Mouse (Mus musculus) liver, embryonic 12.5 days (tissue): ENCODE data around the gene Fbln5. TPM values are rescaled to one million over a fixed set of nuclear protein-coding genes. Genes with fewer than 3 reads are reported as not detected.

Source experiments
- ATAC-seq: fragments of 200-750 bp; cut with Nextera tagmentation; 2 replicates; pipeline ENCODE4 v1.8.0; 2017; ENCODE audit warnings: moderate number of reproducible peaks, mild to moderate bottlenecking, moderate library complexity
- H3K27ac ChIP-seq: fragments of 300-500 bp; sonication (generic); 2 replicates; pipeline ENCODE4 v1.5.1; 2016; ENCODE audit warnings: mild to moderate bottlenecking
- H3K27me3 ChIP-seq: fragments of 300-500 bp; sonication (generic); replicated peaks from 2 replicates; pipeline ENCODE4 v1.6.1; 2016; ENCODE audit warnings: mild to moderate bottlenecking, moderate library complexity
- H3K36me3 ChIP-seq: fragments of 300-500 bp; sonication (generic); 2 replicates; pipeline ENCODE4 v1.6.1; 2016; ENCODE audit warnings: mild to moderate bottlenecking, moderate library complexity
- H3K4me1 ChIP-seq: fragments of 300-500 bp; sonication (generic); 2 replicates; pipeline ENCODE4 v1.6.1; 2016
- H3K4me2 ChIP-seq: fragments of 300-500 bp; sonication (generic); 2 replicates; pipeline ENCODE4 v1.6.1; 2016; ENCODE audit warnings: mild to moderate bottlenecking, moderate library complexity
- H3K4me3 ChIP-seq: fragments of 300-500 bp; sonication (generic); 2 replicates; pipeline ENCODE4 v1.5.1; 2016; ENCODE audit warnings: mild to moderate bottlenecking, moderate library complexity
- H3K9ac ChIP-seq: fragments of 300-500 bp; sonication (generic); 2 replicates; pipeline ENCODE4 v1.6.1; 2016; ENCODE audit warnings: mild to moderate bottlenecking, moderate library complexity
- H3K9me3 ChIP-seq: fragments of 300-500 bp; sonication (generic); replicated peaks from 2 replicates; pipeline ENCODE4 v1.6.1; 2016; ENCODE audit warnings: mild to moderate bottlenecking, moderate library complexity
- WGBS: fragments of 180-500 bp; shearing (Covaris S2); methylation state at CpG from one replicate; pipeline ENCODE4 v1.1.7; 2016; ENCODE audit not compliant: insufficient replicate concordance; 5-methylcytosine and 5-hydroxymethylcytosine counted together
- polyA plus RNA-seq: library from polyadenylated mRNA; unstranded; fragments of >200 nt; fragmentation: Nextera tagmentation; extraction: Ambion mirVana; gene quantifications from 2 replicates; pipeline ENCODE4 v1.2.1, GENCODE M21; 2016

Fbln5 gene
- polyA plus RNA-seq, 1 experiment from 2014 or later: 4.1 TPM

- no peaks in the 10 kb centered on the region for H3K36me3 ChIP-seq
- no peak overlapping the region for H3K4me2 ChIP-seq
- no peaks in the 10 kb centered on the region for H3K27me3 ChIP-seq
- no peak overlapping the region for H3K9ac ChIP-seq
- 75% methylated on average over 5 of the region's 5 CpGs for WGBS
- no peaks in the 10 kb centered on the region for H3K9me3 ChIP-seq
- no peak overlapping the region for H3K27ac ChIP-seq
- no peaks in the 10 kb centered on the region for H3K4me1 ChIP-seq
- H3K4me3 ChIP-seq: no peak overlapping the region
- ATAC-seq: no peak
Observed at GRCm38 (mm10) chr12:101776383-101776782, 42.5 kb downstream of the Fbln5 start.

DNA sequence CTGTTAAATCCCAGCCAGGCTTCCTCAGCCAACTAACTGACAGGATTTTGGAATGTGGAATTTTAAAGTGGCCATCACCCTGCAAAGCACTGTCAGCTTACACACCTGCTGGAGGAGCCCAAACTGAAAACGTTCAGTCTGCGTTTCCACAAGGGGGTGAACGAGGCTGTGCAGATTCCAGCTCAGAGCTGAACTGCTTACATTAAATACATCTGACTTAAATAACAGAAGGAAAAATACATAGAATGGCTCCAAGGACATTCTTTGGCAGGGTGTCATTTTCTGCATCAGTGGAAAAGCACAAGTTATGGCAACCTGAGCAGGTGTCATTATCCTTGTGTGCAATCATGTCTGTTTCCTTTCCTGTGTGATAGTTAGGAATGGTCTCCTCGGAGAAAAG, 44.7 kb downstream of the Fbln5 start:
- Histone ChIP-seq H3K36me3 (no peaks in the 10 kb centered on the region), H3K4me1 (no peaks in the 10 kb centered on the region), H3K27me3 (no peaks in the 10 kb centered on the region), H3K4me2 (no peak overlapping the region), H3K9me3 (no peaks in the 10 kb centered on the region), H3K4me3 (no peak overlapping the region), H3K27ac (no peak overlapping the region), H3K9ac (no peak overlapping the region)
- 61% methylated on average over 4 of the region's 4 CpGs for WGBS
- ATAC-seq: no peak

GRCm38 (mm10) chr12:101772962-101773361, 45.9 kb downstream of the Fbln5 start:
- Histone ChIP-seq H3K4me1 (no peaks in the 10 kb centered on the region), H3K4me2 (no peak overlapping the region), H3K4me3 (no peak overlapping the region), H3K9me3 (no peaks in the 10 kb centered on the region), H3K27ac (no peak overlapping the region), H3K36me3 (no peaks in the 10 kb centered on the region), H3K27me3 (no peaks in the 10 kb centered on the region), H3K9ac (no peak overlapping the region)
- 40% methylated on average over 3 of the region's 3 CpGs for WGBS
- ATAC-seq: no peak

GRCm38 (mm10) chr12:101770283-101771015, 48.4 kb downstream of the Fbln5 start:
- H3K9ac ChIP-seq: no peak overlapping the region
- H3K27me3 ChIP-seq: no peaks in the 10 kb centered on the region
- 64% methylated on average over 5 of the region's 5 CpGs for WGBS
- H3K4me3 ChIP-seq: no peak overlapping the region
- ATAC-seq: no peak
- H3K4me2 ChIP-seq: no peak overlapping the region
- H3K4me1 ChIP-seq: no peaks in the 10 kb centered on the region
- H3K36me3 ChIP-seq: no peaks in the 10 kb centered on the region
- H3K27ac ChIP-seq: no peak overlapping the region
- no peaks in the 10 kb centered on the region for H3K9me3 ChIP-seq

DNA sequence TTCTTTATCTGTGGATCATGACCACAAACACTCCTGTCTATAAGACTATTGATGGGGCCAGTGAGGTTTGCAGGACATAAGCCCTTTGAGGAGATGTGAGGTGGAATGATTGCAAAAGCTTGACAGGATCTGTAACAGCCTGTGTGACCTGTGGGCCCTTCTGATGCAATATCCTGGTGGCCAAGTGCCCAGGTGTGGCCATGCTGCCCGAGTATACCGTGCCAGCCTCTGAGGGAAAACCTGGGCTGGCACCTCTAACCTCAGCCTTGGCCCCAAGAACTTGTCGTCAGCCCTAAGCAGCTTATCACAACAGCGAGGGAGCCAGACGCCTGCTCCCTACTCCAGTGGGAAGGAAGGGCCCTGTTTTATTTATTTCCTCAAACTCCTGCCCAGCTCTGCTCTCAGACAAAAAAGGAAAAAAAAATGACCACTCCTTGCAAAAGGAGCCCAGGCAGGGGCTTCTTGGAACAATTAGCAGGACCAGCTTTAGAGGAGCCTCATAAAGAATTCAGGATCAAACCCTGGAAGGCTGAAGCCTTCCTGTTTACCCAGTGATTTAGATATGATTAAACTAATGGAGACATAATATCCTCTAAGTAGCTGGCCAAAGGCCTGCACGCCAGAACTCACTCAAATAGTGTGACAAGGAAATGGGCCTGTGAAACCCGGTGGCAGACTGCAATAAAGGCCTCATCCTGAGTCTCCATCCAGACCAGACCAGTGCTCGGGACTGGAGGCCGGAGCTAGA, 51.4 kb downstream of the Fbln5 start:
- no peak for ATAC-seq
- Histone ChIP-seq H3K4me1 (no peaks in the 10 kb centered on the region), H3K36me3 (no peaks in the 10 kb centered on the region), H3K4me3 (no peak overlapping the region), H3K4me2 (no peak overlapping the region), H3K27me3 (no peaks in the 10 kb centered on the region), H3K9ac (no peak overlapping the region), H3K27ac (no peak overlapping the region), H3K9me3 (no peaks in the 10 kb centered on the region)
- WGBS: 42% methylated on average over 9 of the region's 9 CpGs

DNA sequence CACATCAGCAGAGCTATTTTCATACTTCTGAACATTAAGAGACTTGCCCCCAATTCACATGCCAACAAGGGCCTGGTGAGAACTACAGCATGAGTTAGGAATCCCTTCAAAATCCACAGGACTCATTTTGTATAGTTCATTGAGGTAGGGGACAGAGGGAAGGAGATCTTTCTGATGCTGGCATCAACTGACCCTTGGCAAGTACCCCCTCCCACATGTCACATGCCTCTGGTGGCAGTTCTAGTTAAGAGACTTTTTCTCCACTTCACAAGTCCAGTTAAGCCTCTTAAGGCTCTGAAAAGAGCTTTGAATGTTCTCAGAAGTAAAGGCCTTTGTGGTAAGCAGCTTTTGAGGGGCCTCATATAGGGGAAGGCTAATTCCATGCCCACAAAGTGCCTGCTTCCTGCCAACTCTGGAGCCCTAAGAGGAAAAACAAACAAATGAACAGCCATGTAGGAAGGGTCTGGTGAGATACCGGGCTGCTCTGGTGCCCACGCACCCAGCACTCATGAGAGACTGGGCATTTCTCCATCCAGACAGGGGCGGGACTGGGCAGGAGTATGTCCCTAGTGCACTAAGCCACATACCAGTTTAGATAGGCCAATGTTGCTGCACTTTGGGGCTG, 52.5 kb downstream of the Fbln5 start:
- WGBS: 56% methylated on average over 3 of the region's 3 CpGs
- H3K4me3 ChIP-seq: no peak overlapping the region
- no peak overlapping the region for H3K4me2 ChIP-seq
- no peak for ATAC-seq
- no peaks in the 10 kb centered on the region for H3K9me3 ChIP-seq
- no peaks in the 10 kb centered on the region for H3K4me1 ChIP-seq
- no peak overlapping the region for H3K9ac ChIP-seq
- no peak overlapping the region for H3K27ac ChIP-seq
- H3K27me3 ChIP-seq: no peaks in the 10 kb centered on the region
- no peaks in the 10 kb centered on the region for H3K36me3 ChIP-seq

GRCm38 (mm10) chr12:101764870-101765269, 54.0 kb downstream of the Fbln5 start:
- no peak overlapping the region for H3K27ac ChIP-seq
- no peaks in the 10 kb centered on the region for H3K4me1 ChIP-seq
- no peak overlapping the region for H3K9ac ChIP-seq
- H3K9me3 ChIP-seq: no peaks in the 10 kb centered on the region
- ATAC-seq: no peak
- H3K4me2 ChIP-seq: no peak overlapping the region
- H3K36me3 ChIP-seq: no peaks in the 10 kb centered on the region
- no peaks in the 10 kb centered on the region for H3K27me3 ChIP-seq
- H3K4me3 ChIP-seq: no peak overlapping the region
- WGBS: 58% methylated on average over 5 of the region's 5 CpGs

DNA sequence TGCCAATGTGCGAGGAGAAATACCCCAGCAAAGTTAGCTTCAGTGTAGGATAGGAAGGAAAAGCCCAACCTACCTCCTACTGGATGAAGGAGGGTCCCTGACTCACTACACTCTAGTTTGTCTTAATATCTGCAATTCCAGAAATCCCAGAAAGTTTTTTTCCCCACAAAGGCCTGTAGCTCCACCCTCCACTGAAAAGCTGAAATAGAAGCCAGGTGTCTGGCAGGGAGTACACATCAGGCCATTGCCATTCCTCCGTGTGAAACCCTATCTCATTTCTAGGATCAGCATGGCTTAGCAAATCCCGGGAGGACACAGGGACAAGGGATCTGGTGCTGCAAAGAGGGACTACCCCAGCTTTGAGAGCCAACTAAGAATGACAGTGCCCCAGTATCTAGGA, 55.8 kb downstream of the Fbln5 start:
- Histone ChIP-seq H3K36me3 (no peaks in the 10 kb centered on the region), H3K27ac (no peak overlapping the region), H3K9ac (no peak overlapping the region), H3K27me3 (no peaks in the 10 kb centered on the region), H3K4me1 (no peaks in the 10 kb centered on the region), H3K4me2 (no peak overlapping the region), H3K9me3 (no peaks in the 10 kb centered on the region), H3K4me3 (no peak overlapping the region)
- ATAC-seq: no peak
- 54% methylated on average over 3 of the region's 3 CpGs for WGBS

DNA sequence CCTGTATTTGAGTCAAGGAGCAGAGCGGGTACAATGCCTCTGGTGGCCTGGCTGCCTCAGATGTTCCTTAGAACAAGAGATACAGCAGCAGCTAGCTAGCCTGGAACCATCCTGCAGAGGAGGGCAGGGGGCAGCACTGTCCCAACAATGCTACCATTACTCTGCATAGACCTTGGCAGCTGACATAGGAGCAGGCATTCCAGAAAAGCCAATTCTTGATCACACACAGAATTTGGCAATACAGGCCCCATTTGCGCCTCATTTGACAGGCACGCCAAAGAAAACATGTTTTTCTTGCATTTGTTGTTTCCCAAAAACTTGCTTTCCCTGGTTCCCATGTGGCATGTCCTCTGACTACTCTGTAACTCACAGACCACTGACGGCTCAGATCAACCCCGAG, 56.8 kb downstream of the Fbln5 start:
- H3K27ac ChIP-seq: no peak overlapping the region
- H3K4me3 ChIP-seq: no peak overlapping the region
- H3K4me2 ChIP-seq: no peak overlapping the region
- no peaks in the 10 kb centered on the region for H3K4me1 ChIP-seq
- H3K9me3 ChIP-seq: no peaks in the 10 kb centered on the region
- no peak overlapping the region for H3K9ac ChIP-seq
- H3K36me3 ChIP-seq: no peaks in the 10 kb centered on the region
- H3K27me3 ChIP-seq: no peaks in the 10 kb centered on the region
- ATAC-seq: no peak
- 73% methylated on average over 5 of the region's 5 CpGs for WGBS

DNA sequence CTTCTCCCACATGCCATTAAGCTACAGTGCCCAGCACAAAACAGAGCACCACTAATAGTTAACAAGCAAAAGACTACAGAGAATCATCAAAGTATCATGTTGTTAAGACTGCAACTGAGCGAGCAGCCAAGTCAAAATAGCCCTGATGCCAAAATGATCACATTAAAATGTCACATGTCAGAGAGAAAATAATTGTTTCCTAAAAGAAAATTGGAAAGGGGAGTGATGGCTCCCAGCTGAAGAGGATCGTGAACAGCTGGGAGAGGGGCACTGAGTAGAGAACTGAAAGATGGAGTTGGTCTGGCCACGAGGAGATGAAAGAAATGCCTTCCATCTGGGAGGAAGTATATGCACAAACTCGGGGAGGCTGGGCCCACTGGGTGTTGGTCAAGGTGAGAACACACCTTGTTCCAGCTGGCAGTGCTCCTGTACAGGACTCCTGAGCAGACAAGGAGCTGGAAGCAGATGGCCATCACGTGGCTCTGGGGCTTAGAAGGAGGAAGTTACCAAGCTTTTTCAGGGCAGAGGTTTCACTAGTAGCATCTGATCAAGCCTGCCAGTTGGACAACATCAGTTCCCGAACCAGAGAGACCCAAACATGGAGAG, 59.3 kb downstream of the Fbln5 start:
- Histone ChIP-seq H3K27me3 (no peaks in the 10 kb centered on the region), H3K4me3 (no peak overlapping the region), H3K4me2 (no peak overlapping the region), H3K27ac (no peak overlapping the region), H3K4me1 (no peaks in the 10 kb centered on the region), H3K9ac (no peak overlapping the region), H3K36me3 (no peaks in the 10 kb centered on the region), H3K9me3 (no peaks in the 10 kb centered on the region)
- no peak for ATAC-seq
- WGBS: 43% methylated on average over 6 of the region's 6 CpGs

- no peak for ATAC-seq
- Histone ChIP-seq H3K4me2 (no peak overlapping the region), H3K36me3 (no peaks in the 10 kb centered on the region), H3K27me3 (no peaks in the 10 kb centered on the region), H3K4me1 (no peaks in the 10 kb centered on the region), H3K9ac (no peak overlapping the region), H3K4me3 (no peak overlapping the region), H3K27ac (no peak overlapping the region), H3K9me3 (no peaks in the 10 kb centered on the region)
Observed at GRCm38 (mm10) chr12:101758698-101759097, 60.2 kb downstream of the Fbln5 start.

DNA sequence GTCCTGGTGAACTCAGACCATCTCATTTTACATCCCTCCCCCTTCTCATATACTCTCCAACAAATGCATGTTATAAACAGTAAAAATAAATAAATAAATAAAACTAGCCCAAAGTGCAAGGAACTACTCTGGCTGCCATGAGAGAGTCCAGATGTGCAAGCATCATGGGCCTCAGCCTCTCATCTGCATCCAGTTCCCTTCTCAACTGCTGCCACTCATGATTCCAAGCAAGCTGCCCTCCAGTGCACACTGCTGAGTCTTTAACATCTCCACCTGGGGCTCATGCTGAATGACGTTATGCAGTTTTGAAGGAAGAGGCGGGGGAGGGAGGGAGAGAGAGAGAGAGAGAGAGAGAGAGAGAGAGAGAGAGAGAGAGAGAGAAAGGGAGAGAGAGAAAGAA, 76.5 kb downstream of the Fbln5 start:
- Histone ChIP-seq H3K9ac (no peak overlapping the region), H3K27ac (no peak overlapping the region), H3K27me3 (no peaks in the 10 kb centered on the region), H3K4me1 (no peaks in the 10 kb centered on the region), H3K36me3 (no peaks in the 10 kb centered on the region), H3K9me3 (no peaks in the 10 kb centered on the region), H3K4me2 (no peak overlapping the region), H3K4me3 (no peak overlapping the region)
- no peak for ATAC-seq
- 41% methylated on average over 2 of the region's 2 CpGs for WGBS
